Mouse (Mus musculus) cortical plate, adult 2 months (tissue): ENCODE measurements around the gene Kcnb1. TPM values are rescaled to one million over a fixed set of nuclear protein-coding genes. Genes with fewer than 3 reads are reported as not detected.
A peak's percentile ranks its signal among the peaks of the same experiment; 100 is the strongest.

Experiments
- H3K27ac ChIP-seq: fragments of 200-500 bp; 2 replicates; pipeline ENCODE4 v1.5.1; 2012; ENCODE audit warnings: low read length, control low read depth, inconsistent platforms; ENCODE audit not compliant: insufficient read depth
- H3K4me1 ChIP-seq: fragments of 200-500 bp; 2 replicates; pipeline ENCODE4 v1.6.1; 2011; ENCODE audit warnings: low read length; ENCODE audit not compliant: control insufficient read depth, insufficient read depth
- H3K4me3 ChIP-seq: fragments of 200-500 bp; 2 replicates; pipeline ENCODE4 v1.5.1; 2011; ENCODE audit warnings: mild to moderate bottlenecking, low read length, control low read depth; ENCODE audit not compliant: insufficient read depth
- CTCF ChIP-seq: fragments of 200-500 bp; IDR thresholded peaks from 2 replicates; pipeline ENCODE4 v1.5.1; 2011; ENCODE audit warnings: mild to moderate bottlenecking, control low read depth, low read length; ENCODE audit not compliant: insufficient read depth; ENCODE audit errors: extremely low read depth
- POLR2A ChIP-seq: fragments of 200-500 bp; IDR thresholded peaks from 2 replicates; pipeline ENCODE4 v1.6.1; 2011; ENCODE audit warnings: mild to moderate bottlenecking, low read length, control low read depth; ENCODE audit not compliant: insufficient read depth; ENCODE audit errors: extremely low read depth
- polyA plus RNA-seq: library from polyadenylated mRNA; depleted of rRNA; stranded (reverse); fragments of >200 nt; gene quantifications from 2 replicates; pipeline ENCODE4 v1.2.3, GENCODE M21; 2012

Gene Kcnb1
- polyA plus RNA-seq, 1 experiment, result 68.7 TPM

GRCm38 (mm10) chr2:167188315-167189207 is 1.4 kb downstream of the Kcnb1 start:
- peaks cover 11% of the 10 kb centered on the region for H3K4me1 ChIP-seq
- TF ChIP-seq POLR2A (no peak), CTCF (no peak)
- peak overlapping the region; percentile 96; the same call in 1 of the 2 replicates for H3K27ac ChIP-seq
- peak overlapping the region; percentile 90 for H3K4me3 ChIP-seq

- H3K27ac ChIP-seq, result peak overlapping the region; percentile 85
- H3K4me3 ChIP-seq, result peak overlapping the region; percentile 23
- no peak for TF ChIP-seq CTCF
- no peak for TF ChIP-seq POLR2A
- H3K4me1 ChIP-seq, result peaks cover 11% of the 10 kb centered on the region
These were observed 2.8 kb downstream of the Kcnb1 start for GRCm38 (mm10) chr2:167187119-167187518.

- Histone ChIP-seq H3K4me3 (peak overlapping the region; percentile 23), H3K27ac (peak overlapping the region; percentile 85), H3K4me1 (peaks cover 11% of the 10 kb centered on the region)
- no peak for TF ChIP-seq CTCF
These were observed 3.4 kb downstream of the Kcnb1 start for GRCm38 (mm10) chr2:167186544-167186943.

- H3K27ac ChIP-seq, result peak overlapping the region; percentile 70
- H3K4me1 ChIP-seq, result peaks cover 8% of the 10 kb centered on the region
- peak overlapping the region; percentile 23 for H3K4me3 ChIP-seq
- TF ChIP-seq CTCF (no peak), POLR2A (no peak)
These were observed 4.0 kb downstream of the Kcnb1 start for GRCm38 (mm10) chr2:167186003-167186402.

- Histone ChIP-seq H3K4me3 (peak overlapping the region; percentile 23), H3K27ac (peak overlapping the region; percentile 70), H3K4me1 (peaks cover 8% of the 10 kb centered on the region)
- TF ChIP-seq CTCF (no peak), POLR2A (no peak)
These were observed 4.5 kb downstream of the Kcnb1 start for GRCm38 (mm10) chr2:167185432-167185831.

GRCm38 (mm10) chr2:167181662-167182389 is 8.1 kb downstream of the Kcnb1 start:
- TF ChIP-seq POLR2A (no peak), CTCF (no peak)
- no peak overlapping the region for H3K4me3 ChIP-seq
- H3K4me1 ChIP-seq, result peaks cover 14% of the 10 kb centered on the region
- peak overlapping the region; percentile 46; the same call in 1 of the 2 replicates for H3K27ac ChIP-seq

GRCm38 (mm10) chr2:167181096-167181495 is 8.9 kb downstream of the Kcnb1 start:
- Histone ChIP-seq H3K4me1 (peaks cover 16% of the 10 kb centered on the region), H3K4me3 (no peak overlapping the region), H3K27ac (no peak overlapping the region)
- TF ChIP-seq POLR2A, result no peak
- TF ChIP-seq CTCF, result no peak

GRCm38 (mm10) chr2:167179301-167179700 is 10.7 kb downstream of the Kcnb1 start:
- Histone ChIP-seq H3K4me3 (no peak overlapping the region), H3K4me1 (peaks cover 10% of the 10 kb centered on the region), H3K27ac (no peak overlapping the region)
- TF ChIP-seq POLR2A (no peak), CTCF (no peak)

GRCm38 (mm10) chr2:167177231-167177641 is 12.7 kb downstream of the Kcnb1 start:
- H3K4me1 ChIP-seq, result peaks cover 10% of the 10 kb centered on the region
- H3K4me3 ChIP-seq, result no peak overlapping the region
- peak overlapping the region; percentile 66 for H3K27ac ChIP-seq
- TF ChIP-seq POLR2A (no peak), CTCF (no peak)

GRCm38 (mm10) chr2:167175284-167175683 is 14.7 kb downstream of the Kcnb1 start:
- no peak for TF ChIP-seq CTCF
- no peak for TF ChIP-seq POLR2A
- Histone ChIP-seq H3K4me1 (peaks cover 15% of the 10 kb centered on the region), H3K27ac (no peak overlapping the region)

More at GRCm38 (mm10) chr2:167175284-167175683, 14.7 kb downstream of the Kcnb1 start:
- no peak overlapping the region for H3K4me3 ChIP-seq
